Mouse (Mus musculus) kidney, embryonic 14.5 days (tissue): ENCODE measurements around the gene Zfp553. TPM values are rescaled to one million over a fixed set of nuclear protein-coding genes. Genes with fewer than 3 reads are reported as not detected.

ENCODE experiments used
- ATAC-seq: fragments of 200-750 bp; cut with Nextera tagmentation; 2 replicates; pipeline ENCODE4 v1.8.0; 2017; ENCODE audit warnings: moderate number of reproducible peaks, mild to moderate bottlenecking, moderate TSS enrichment, moderate library complexity; ENCODE audit not compliant: low FRiP score, low TSS enrichment
- H3K27ac ChIP-seq: fragments of 300-500 bp; sonication (generic); 2 replicates; pipeline ENCODE4 v1.5.1; 2014; ENCODE audit warnings: low read depth, mild to moderate bottlenecking, low read length, moderate library complexity, mixed read lengths
- H3K27me3 ChIP-seq: fragments of 300-500 bp; sonication (generic); 2 replicates; pipeline ENCODE4 v1.6.1; 2014; ENCODE audit warnings: mild to moderate bottlenecking, low read length; ENCODE audit not compliant: control insufficient read depth, insufficient read depth
- H3K36me3 ChIP-seq: fragments of 300-500 bp; sonication (generic); 2 replicates; pipeline ENCODE4 v1.6.1; 2014; ENCODE audit warnings: low read length, mixed read lengths; ENCODE audit not compliant: control insufficient read depth, insufficient read depth
- H3K4me1 ChIP-seq: fragments of 300-500 bp; sonication (generic); 2 replicates; pipeline ENCODE4 v1.6.1; 2014; ENCODE audit warnings: low read length, mixed read lengths; ENCODE audit not compliant: control insufficient read depth, insufficient read depth
- H3K4me2 ChIP-seq: fragments of 300-500 bp; sonication (generic); replicated peaks from 2 replicates; pipeline ENCODE4 v1.6.1; 2014; ENCODE audit warnings: low read depth, mild to moderate bottlenecking, low read length
- H3K4me3 ChIP-seq: fragments of 300-500 bp; sonication (generic); 2 replicates; pipeline ENCODE4 v1.5.1; 2014; ENCODE audit warnings: mild to moderate bottlenecking, low read length
- H3K9ac ChIP-seq: fragments of 300-500 bp; sonication (generic); 2 replicates; pipeline ENCODE4 v1.6.1; 2014; ENCODE audit warnings: low read depth, mild to moderate bottlenecking, low read length, moderate library complexity
- H3K9me3 ChIP-seq: fragments of 300-500 bp; sonication (generic); 2 replicates; pipeline ENCODE4 v1.6.1; 2016; ENCODE audit warnings: low read length; ENCODE audit not compliant: control insufficient read depth
- WGBS: fragments of 180-500 bp; shearing (Covaris S2); extraction: QIAGEN DNeasy Blood & Tissue Kit; methylation state at CpG from one replicate; pipeline ENCODE4 v1.1.7; 2014; 5-methylcytosine and 5-hydroxymethylcytosine counted together
- polyA plus RNA-seq: library from polyadenylated mRNA; unstranded; fragments of >200 nt; fragmentation: Nextera tagmentation; extraction: Ambion mirVana; gene quantifications from 2 replicates; pipeline ENCODE4 v1.2.1, GENCODE M21; 2014

The Zfp553 gene
- polyA plus RNA-seq, 1 experiment from 2014 or later: 23.0 TPM

DNA sequence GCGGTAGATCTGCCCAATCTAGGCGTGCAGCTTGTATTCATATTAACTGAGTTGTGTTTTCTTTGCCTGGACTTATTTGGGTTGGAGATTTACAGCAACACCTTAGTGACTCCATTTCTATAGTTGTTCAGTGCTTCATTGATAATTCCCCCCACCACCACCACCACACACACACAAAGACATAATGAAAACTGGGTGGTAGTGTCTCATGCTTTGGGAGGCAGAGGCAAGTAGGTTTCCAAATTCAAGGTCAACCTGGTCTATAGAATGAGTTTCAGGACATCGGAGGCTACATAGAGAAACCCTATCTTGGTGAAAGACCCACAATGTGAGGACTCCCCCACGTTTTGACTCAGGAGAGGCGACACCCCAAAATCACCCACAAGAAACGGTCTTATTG, 8.2 kb upstream of the Zfp553 start:
- Histone ChIP-seq H3K4me3 (no peak overlapping the region), H3K9me3 (no peaks in the 10 kb centered on the region), H3K27ac (no peak overlapping the region), H3K4me2 (no peak overlapping the region), H3K4me1 (no peaks in the 10 kb centered on the region), H3K27me3 (no peaks in the 10 kb centered on the region), H3K36me3 (peaks cover 7% of the 10 kb centered on the region; the same call in 1 of the 2 replicates), H3K9ac (no peak overlapping the region)
- WGBS: 84% methylated on average over 6 of the region's 6 CpGs
- ATAC-seq: no peak

- WGBS: 84% methylated on average over 11 of the region's 11 CpGs
- no peak for ATAC-seq
Measured at GRCm38 (mm10) chr7:127225147-127225995, 7.5 kb upstream of the Zfp553 start.

DNA sequence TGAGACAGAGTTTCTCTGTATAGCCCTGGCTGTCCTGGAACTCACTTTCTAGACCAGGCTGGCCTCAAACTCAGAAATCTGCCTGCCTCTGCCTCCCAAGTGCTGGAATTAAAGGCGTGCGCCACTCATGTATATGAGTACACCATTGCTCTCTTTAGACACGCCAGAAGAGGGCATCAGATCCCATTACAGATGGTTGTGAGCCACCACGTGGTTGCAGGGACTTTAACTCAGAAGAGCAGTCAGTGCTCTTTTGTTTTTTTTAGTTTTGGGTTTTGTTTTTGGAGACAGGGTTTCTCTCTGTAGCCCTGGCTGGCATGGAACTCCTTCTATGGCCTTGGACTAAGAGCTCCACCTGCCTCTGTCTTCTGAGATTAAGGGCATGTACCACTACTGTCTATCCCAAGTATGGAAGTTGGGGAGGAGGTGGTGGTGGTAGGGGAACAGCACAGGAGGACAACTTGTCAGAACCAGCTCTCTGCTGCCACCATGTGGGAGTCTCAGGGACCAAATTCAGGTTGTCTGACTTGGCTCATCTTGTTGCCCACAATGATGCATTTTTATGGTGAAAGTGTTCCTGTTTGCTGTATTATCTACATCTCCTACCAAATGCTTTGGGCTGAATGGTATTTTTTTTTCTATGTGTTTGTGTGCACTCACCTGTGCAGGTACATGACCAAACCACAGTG, 4.1 kb upstream of the Zfp553 start:
- Histone ChIP-seq H3K36me3 (peaks cover 16% of the 10 kb centered on the region), H3K4me1 (peaks cover 13% of the 10 kb centered on the region), H3K27me3 (no peaks in the 10 kb centered on the region), H3K9ac (no peak overlapping the region), H3K9me3 (no peaks in the 10 kb centered on the region), H3K27ac (no peak overlapping the region), H3K4me2 (no peak overlapping the region), H3K4me3 (no peak overlapping the region)
- no peak for ATAC-seq
- 62% methylated on average over 4 of the region's 4 CpGs for WGBS

More at GRCm38 (mm10) chr7:127225147-127225995, 7.5 kb upstream of the Zfp553 start:
- 0 out of 2 replicates have a peak, but pooled peaks cover 3% of the 10 kb centered on the region for H3K4me1 ChIP-seq
- H3K9ac ChIP-seq: no peak overlapping the region
- no peak overlapping the region for H3K4me2 ChIP-seq
- H3K4me3 ChIP-seq: no peak overlapping the region
- H3K27me3 ChIP-seq: no peaks in the 10 kb centered on the region
- H3K9me3 ChIP-seq: no peaks in the 10 kb centered on the region
- peaks cover 14% of the 10 kb centered on the region for H3K36me3 ChIP-seq
- H3K27ac ChIP-seq: no peak overlapping the region

DNA sequence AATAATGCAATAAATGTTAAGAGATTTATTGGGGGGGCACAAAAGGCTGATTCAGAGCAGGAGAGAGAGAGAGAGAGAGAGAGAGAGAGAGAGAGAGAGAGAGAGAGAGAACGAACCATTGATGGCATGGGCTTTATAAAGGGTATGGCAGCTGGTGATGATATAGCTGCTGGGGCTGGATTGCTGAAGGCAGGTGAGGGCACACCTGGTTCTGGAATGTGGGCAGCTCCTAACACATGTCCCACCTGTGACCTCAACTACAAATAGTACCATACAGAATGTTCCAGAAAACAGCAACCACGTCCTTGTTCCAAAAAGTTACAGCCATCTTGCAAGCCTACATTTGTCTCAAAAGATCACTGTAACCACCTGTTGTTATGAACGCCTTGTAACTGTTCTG, 1.5 kb upstream of the Zfp553 start:
- Histone ChIP-seq H3K4me1 (peaks cover 13% of the 10 kb centered on the region), H3K27me3 (no peaks in the 10 kb centered on the region), H3K4me3 (peak overlapping the region; percentile 95), H3K9me3 (no peaks in the 10 kb centered on the region), H3K9ac (peak overlapping the region; percentile 74; the same call in 1 of the 2 replicates), H3K27ac (no peak overlapping the region), H3K36me3 (peaks cover 33% of the 10 kb centered on the region), H3K4me2 (peak overlapping the region; percentile 67)
- no peak for ATAC-seq
- WGBS: 62% methylated on average over 3 of the region's 3 CpGs

DNA sequence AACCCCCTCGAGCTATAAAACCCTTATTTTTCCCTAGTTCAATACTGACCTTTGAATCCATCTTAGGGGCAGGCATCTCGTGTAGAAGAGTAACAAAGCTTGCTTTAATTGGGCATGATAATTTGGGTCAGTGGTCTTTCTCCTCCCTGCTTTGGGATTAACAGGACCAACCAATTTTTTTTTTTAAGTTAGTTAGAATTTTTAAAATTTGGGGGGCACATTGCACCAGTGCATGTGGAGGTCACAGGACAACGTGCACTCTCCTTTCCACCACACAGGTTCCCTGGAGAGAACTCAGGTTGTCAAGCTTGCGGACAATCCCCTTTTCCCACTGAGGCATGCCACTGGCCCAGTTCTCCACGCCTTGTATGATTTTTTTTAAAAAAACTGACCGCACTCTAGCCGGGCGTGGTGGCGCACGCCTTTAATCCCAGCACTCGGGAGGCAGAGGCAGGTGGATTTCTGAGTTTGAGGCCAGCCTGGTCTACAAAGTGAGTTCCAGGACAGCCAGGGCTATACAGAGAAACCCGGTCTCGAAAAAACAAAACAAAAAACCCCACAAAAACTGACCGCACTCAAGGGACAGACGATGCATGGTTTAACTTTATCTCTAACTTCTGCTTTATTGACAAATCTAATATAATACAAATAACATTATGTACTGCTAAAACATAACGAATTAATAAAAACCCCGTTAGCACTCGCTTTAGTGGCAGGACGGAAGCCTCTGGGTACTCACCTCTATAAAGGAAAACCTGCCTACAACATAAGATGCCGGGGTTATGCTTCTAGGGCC, 837 bp upstream of the Zfp553 start:
- WGBS: 5% methylated on average over 20 of the region's 20 CpGs
- H3K9ac ChIP-seq: peak overlapping the region; percentile 74
- peaks cover 13% of the 10 kb centered on the region for H3K4me1 ChIP-seq
- H3K9me3 ChIP-seq: no peaks in the 10 kb centered on the region
- peaks cover 40% of the 10 kb centered on the region for H3K36me3 ChIP-seq
- ATAC-seq: 0 out of 2 replicates have a peak, but pooled peaks have one; percentile 4
- peak overlapping the region; percentile 99 for H3K27ac ChIP-seq
- H3K4me2 ChIP-seq: peak overlapping the region; percentile 67
- peak overlapping the region; percentile 95 for H3K4me3 ChIP-seq
- H3K27me3 ChIP-seq: no peaks in the 10 kb centered on the region

DNA sequence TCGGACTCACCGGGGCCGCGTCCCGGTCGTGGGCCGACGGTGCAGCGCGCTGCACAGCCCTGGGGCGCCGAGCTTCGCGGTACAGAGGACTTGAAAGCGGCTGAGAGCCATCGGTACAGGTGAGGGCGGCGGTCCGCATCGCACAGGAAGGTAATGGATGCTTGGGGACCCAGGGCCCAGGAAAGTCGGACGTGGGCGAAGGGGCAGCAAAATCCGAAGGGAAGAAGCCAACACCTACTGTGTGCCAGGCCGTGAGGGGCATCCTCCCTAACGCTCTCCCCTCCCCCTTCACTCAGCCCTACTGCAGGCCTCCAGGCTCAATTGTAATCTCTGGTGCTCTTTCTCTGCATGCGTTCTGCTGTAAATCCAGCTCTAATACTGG, 498 bp downstream of the Zfp553 start:
- Histone ChIP-seq H3K36me3 (peaks cover 53% of the 10 kb centered on the region), H3K27me3 (no peaks in the 10 kb centered on the region), H3K4me3 (peak overlapping the region; percentile 95), H3K9me3 (no peaks in the 10 kb centered on the region), H3K27ac (peak overlapping the region; percentile 99), H3K9ac (peak overlapping the region; percentile 74), H3K4me1 (peaks cover 13% of the 10 kb centered on the region), H3K4me2 (peak overlapping the region; percentile 67)
- WGBS: under 1% methylated on average over 27 of the region's 27 CpGs
- ATAC-seq: peak; percentile 54; the same call in 1 of the 2 replicates

DNA sequence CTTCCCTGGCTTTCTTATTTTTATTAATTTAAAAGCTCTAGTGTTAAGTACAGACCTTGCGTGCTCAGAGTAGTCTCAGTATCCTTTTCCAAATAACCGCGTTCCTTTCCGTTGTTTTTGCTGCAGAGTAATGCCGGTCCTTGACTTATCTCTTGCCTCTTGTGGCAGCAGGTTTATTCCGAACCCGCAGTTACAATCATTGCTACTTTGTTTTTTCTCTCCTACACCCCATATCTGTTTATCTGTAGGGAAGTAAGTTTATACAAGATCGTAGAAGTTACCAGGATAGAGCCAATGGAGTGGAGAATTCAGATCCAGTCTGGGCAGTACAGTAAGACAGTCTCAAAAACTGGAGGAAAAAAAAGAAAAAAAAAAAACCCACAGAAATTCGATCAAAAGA, 904 bp downstream of the Zfp553 start:
- H3K4me3 ChIP-seq: peak overlapping the region; percentile 95
- no peak for ATAC-seq
- no peaks in the 10 kb centered on the region for H3K9me3 ChIP-seq
- H3K27me3 ChIP-seq: no peaks in the 10 kb centered on the region
- H3K9ac ChIP-seq: peak overlapping the region; percentile 74
- peak overlapping the region; percentile 67 for H3K4me2 ChIP-seq
- WGBS: 4% methylated on average over 9 of the region's 9 CpGs
- H3K4me1 ChIP-seq: peaks cover 13% of the 10 kb centered on the region
- H3K36me3 ChIP-seq: peaks cover 57% of the 10 kb centered on the region
- H3K27ac ChIP-seq: peak overlapping the region; percentile 99

- Histone ChIP-seq H3K36me3 (peaks cover 48% of the 10 kb centered on the region), H3K4me1 (peaks cover 13% of the 10 kb centered on the region), H3K9me3 (no peaks in the 10 kb centered on the region), H3K27ac (no peak overlapping the region), H3K9ac (no peak overlapping the region), H3K4me2 (peak overlapping the region; percentile 67; the same call in 1 of the 2 replicates), H3K27me3 (no peaks in the 10 kb centered on the region), H3K4me3 (no peak overlapping the region; the same call in 1 of the 2 replicates)
- no peak for ATAC-seq
- 98% methylated on average over 2 of the region's 2 CpGs for WGBS
Measured at GRCm38 (mm10) chr7:127234777-127235176, 1.9 kb downstream of the Zfp553 start.
